Mouse (Mus musculus) embryo, embryonic 11 days (tissue): ENCODE results near the gene Echdc3.
A peak's percentile ranks its signal among the peaks of the same experiment; 100 is the strongest.

ENCODE experiments used
- DNase-seq: peaks from one replicate; pipeline ENCODE4 v3.0.0-alpha.2; 2015

The Echdc3 gene

DNA sequence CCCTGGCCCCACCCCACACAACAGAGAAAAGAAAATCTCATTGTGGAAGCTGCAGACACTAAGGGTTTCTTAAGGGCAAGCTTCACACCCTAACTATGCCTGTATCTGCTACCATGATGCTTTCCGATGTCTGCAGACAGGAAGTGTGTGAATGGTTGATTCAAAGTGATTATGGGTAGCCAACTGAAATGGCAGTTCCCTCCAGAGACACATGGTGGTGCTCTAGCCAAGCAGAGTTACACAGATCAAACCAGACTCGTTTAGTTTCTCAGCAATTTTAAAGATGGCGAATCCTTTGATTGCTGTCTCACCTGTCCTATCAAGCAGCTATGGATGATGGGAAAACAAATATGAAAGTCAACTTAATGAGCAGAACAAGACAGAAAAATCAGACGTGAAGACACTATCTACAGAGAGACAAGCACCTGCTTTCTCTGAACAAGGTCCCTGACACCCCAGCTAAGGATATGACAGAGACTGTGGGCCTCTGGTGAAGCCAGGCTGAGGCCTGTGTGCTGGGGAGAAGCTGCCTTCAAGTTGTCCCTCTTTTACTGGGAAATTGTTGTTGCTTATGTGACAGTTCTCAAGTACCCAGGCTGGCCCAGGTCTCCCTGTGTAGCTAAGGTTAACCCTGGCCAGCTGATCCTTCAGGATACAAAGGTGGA is 7.4 kb upstream of the Echdc3 start:
- peak; percentile 76 for DNase-seq

- DNase-seq, result no peak
Measured at GRCm38 (mm10) chr2:6212327-6212723, 508 bp downstream of the Echdc3 start.

- no peak for DNase-seq
Measured at GRCm38 (mm10) chr2:6210840-6211239, 2.0 kb downstream of the Echdc3 start.

DNA sequence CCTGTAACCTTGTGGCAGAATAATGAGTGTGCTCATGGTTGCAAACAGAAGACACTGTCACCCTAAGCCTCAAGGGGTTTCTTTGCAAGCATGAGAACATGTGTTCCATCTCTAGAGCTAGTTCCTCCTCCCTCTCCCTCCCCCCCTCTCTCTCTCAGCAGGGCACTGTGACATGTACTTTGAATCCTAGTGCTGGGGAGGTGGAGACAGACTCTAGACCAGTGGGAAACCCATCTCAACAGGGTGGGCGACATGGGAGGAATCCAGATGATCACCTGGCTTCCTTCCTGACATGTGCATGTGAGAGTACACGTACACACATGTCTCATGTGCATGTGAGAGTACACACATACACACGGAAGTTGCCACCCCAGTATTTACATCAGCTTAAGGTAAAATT is 3.1 kb downstream of the Echdc3 start:
- no peak for DNase-seq

DNA sequence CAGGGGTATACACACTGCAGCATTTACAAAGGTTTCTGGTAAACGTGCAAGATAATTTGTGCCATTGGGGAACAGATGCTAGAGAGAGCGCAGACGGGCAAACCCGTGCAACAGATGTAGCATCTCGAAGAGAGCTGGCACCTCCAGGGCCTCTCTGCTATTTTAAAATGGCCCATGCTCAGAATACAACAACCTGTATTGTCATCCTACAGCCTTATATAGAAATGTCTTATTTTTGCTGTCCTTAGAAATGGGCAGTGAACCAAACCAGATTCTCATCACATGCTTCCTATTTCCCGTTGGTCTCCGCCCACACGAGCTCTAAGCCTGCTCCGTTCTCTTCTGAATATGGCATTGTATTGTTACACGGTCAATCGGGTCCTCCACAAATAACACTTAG is 3.7 kb downstream of the Echdc3 start:
- DNase-seq, result no peak

DNA sequence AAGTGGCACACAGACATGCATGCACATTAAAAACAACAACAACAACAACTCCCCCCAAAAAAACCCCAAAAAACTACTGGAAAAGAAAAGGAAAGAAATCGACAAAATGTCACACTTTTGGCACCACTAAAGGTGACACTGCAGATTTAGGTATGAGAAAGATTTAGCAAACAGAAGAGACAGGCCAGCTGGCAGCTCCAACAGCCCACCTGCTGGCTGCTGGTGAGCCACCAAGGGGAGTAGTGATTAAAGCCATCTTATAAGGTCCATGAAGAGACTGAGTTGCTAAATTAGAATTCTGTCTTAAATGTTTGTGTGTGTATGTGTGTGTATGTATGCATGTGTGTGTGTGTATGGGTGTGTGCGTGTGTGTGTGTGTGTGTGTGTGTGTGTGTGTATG is 5.1 kb downstream of the Echdc3 start:
- DNase-seq, result no peak

GRCm38 (mm10) chr2:6196363-6196973 is 16.4 kb downstream of the Echdc3 start:
- DNase-seq, result peak; percentile 51

DNA sequence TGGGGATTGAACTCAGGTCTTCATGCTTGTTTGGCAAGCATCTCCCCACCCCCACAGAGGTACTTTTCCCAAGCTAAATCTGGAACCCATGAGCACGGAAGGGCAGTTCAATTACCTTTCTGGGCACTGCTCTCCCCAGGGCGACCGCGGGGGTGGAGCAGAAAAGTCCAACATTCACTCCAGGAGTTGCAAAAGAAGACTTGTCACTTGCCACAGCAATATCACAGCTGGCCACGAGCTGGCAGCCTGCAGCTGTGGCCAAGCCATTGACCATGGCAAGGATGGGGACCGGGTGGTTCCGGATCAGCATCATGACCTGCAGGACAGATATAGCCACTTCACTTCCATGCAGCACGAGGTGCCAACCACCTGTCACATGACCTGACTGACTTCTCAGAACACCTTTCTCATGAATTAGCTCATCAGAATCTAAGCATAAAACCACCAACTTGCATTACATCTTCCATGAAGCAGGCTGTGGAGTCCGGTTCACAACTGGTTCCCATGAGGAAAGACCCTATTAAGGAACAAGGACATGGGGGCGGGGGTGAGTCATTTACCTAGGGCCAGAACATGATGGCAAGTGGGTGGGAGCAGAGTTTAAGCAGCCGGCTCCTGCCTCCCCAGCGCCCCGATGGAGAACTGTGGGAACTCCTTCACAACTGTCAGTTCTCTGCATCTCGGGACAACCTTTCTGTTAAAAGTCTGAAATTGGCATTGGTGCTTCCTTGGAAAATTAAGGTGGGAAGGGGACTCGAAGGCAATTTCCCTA is 17.2 kb downstream of the Echdc3 start:
- DNase-seq, result no peak

DNA sequence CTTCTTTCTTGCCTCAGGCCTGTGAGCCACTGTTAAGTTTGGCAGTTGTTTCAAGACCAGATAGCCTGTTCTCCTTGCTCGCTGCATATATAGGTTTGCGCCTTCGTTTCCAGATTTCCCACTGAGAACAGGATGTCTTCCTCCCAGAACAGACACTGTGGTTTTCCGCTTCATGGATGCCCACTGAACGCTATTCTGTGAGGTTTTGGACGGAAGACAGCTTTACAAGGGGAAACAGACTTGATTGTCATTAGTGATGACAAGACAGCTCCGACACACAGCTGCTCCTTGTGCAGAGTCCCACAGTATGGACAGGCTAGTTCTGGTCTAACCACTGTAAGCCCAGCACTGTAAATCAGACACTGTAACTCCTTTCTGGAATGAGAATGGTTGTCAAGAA is 18.3 kb downstream of the Echdc3 start:
- no peak for DNase-seq

- DNase-seq, result no peak
Measured at GRCm38 (mm10) chr2:6193591-6193973, 19.3 kb downstream of the Echdc3 start.

DNA sequence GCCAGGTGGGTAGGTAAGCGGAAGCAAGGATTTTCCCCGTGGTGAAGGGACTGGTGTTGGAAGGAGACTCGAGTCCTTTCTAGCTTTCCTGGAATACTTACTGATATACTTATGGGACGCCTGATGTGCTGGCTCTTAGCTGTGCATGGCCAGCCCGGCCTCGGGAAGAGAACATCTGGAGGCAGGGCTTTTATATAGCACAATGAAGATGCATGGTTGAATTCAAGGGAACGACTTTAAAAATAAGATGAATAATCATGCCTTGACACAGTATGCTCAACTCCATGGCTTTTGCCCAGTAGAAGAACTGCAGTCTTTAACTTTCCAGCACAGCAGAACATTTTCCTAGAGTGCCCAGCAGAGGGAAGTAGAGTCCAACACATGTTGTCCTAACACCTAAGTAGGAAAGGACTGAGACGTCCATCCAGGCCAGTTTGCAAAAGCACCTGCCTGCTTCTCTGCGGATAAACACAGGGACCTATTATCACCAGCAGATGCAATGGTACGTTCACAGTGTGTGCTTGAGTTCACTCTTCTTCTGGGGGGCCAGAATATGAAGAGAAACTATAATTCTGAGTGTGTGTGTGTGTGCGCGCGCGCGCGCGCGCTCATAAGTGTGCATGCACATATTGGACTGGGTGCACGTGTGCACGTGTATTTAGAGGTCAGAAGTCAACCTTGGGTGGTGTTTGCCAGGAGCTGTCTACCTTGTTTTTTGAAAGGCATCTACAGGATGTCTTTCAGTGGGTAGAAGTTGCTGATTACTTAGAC is 19.8 kb downstream of the Echdc3 start:
- DNase-seq, result peak; percentile 79

- no peak for DNase-seq
Measured at GRCm38 (mm10) chr2:6190036-6190435, 22.8 kb downstream of the Echdc3 start.

- DNase-seq, result no peak
Measured at GRCm38 (mm10) chr2:6189675-6189998, 23.2 kb downstream of the Echdc3 start.

GRCm38 (mm10) chr2:6188891-6189674 is 23.8 kb downstream of the Echdc3 start:
- DNase-seq, result no peak

DNA sequence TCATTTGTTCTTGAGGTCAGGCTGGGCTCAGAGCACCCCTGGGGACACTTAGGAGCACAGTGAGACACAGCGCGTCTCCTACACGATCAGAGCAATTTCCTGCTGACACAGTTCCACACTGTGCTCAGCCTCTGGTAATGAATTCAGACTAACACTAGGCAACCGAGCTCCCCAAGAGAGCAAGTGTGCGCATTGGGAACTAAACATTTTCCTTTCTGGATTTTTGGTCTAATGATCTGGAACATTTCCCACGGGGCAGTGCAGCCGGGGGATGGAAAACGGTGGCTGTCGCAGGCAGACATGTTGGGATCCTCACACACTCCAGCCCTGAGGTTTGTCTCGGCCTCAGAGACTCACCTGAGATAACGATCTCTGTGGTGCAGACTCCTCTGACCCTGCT is 25.4 kb downstream of the Echdc3 start:
- DNase-seq, result no peak

DNA sequence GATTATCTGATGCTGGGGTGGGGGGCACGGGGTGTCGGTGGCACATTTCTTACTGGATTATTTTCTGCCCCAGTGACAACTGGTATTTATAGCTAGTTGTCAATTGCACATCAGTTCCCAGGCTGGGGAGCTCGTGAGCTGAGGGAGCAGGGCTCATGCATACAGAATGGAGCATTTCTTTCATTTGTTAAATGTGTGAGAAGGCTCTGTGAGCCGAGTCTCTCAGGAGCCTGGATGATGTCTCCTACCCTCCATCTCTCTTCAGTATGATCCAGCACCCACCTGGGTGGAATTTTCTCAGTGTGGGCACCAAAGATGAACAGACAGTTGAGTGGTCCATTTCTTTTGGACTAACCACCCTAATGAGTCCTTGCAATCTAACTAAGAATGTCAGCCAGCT is 25.9 kb downstream of the Echdc3 start:
- no peak for DNase-seq

GRCm38 (mm10) chr2:6179749-6180117 is 33.1 kb downstream of the Echdc3 start:
- DNase-seq, result no peak

DNA sequence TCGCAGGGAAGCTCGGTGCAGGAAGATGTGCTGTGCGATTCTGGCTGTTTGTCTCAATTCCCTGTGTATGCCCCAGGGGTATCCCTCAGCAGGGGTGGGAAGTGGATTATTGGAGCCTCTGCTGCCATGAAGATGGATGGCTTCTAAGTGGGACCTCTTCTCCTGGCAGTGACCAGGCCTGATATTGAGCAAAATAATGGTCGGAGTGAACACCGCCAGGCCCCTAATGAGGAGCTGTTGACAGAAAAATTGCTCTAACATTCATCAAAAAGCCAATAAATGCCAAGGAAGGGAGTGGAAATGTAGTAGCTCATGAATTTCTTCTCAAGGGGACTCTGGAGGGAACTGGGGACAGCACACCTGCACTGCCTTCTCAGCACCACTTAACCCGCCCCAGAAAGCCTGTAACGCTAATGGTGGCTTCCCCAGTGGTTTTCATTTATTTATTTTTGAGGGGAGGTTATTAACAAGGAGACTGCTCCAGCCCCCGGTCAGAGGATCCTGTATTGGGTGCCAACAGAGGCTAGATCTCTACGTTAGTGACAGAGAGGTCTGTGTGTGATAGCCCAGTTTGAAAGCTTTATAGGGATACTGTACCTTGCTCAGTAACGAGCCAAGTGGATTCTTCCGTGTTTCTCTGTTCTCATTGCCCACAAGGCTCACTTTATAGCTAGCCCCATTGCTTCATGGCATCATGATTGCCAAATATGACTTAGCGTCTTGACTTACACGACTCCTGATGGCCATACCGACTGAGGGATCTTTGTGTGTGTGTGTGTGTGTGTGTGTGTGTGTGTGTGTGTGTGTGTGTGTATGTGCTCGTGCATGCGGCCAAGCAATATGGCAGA is 33.7 kb downstream of the Echdc3 start:
- peak; percentile 49 for DNase-seq

GRCm38 (mm10) chr2:6173013-6173412 is 39.8 kb downstream of the Echdc3 start:
- no peak for DNase-seq

DNA sequence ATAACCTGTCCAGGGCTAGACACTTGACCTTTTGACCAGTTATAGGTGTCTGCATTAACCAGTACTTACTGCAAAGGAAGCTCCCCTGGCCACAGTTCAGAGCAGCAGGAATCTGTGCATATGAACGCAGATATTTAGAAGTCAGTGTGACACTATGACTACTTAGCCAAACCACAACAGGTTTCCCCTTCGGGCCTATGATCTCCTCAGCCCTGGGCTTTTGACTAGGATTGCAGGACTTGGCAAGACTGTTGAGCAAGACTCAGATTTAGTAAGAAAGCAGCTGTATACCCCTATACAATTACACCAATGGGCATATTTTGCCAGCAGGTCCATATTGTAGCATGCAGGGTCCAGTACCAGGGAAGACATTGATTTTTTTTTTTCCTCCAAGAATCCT is 44.3 kb downstream of the Echdc3 start:
- DNase-seq, result no peak

DNA sequence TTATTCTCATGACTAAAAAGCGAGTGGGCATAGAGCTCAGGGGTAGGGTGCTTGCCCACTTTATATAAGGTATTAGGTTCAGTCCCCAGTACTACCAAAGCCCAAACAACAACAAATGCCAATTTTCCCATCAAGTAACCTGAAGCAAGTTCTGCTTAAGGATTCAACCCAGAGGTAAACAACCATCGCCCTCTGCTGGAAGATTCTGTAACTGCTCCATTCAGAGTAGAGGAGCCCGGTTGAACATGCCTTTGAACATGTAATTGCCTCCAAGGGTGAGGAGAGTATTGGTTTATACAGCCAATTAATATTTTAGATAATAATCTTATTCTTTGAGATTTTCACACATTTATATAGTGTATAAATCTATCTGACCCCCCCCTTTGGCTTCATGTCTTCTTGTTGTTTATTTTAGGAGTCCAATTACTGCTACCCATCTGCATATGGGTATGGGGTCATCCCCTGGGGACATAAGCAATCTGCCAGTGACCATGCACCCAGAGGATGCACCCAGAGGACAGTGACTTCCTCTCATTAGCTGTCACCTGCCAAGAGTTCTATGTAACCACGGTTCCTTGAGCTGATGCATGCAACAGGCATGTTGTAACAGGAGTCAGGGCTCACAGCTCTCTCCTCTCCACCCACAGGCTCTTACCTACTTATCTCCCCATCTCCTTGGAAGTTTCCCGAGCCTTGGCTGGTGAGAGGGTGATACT is 44.8 kb downstream of the Echdc3 start:
- DNase-seq, result peak; percentile 85
